Mouse (Mus musculus) liver, postnatal 0 days (tissue): ENCODE results near the gene Astn2.

ENCODE experiments used
- CTCF ChIP-seq: sonication (generic); IDR thresholded peaks from 2 replicates; pipeline ENCODE4 v1.5.1; 2016; ENCODE audit warnings: antibody characterized with exemption, low read depth
- EP300 ChIP-seq: IDR thresholded peaks from 2 replicates; pipeline ENCODE4 v1.6.1; 2016; ENCODE audit warnings: antibody characterized with exemption, low read depth, mild to moderate bottlenecking

GRCm38 (mm10) chr4:66230735-66231134, 173.7 kb downstream of the Astn2 start:
- TF ChIP-seq CTCF = no peak
- TF ChIP-seq EP300 = no peak
